Mouse (Mus musculus) E14TG2a.4 (cell line): ENCODE measurements around the gene Dnaaf2.

Source experiments
- CTCF ChIP-seq: conservative IDR thresholded peaks from 2 replicates; pipeline ENCODE4 v1.5.1; 2014; ENCODE audit warnings: low read length
- NANOG ChIP-seq: IDR thresholded peaks from 2 replicates; pipeline ENCODE4 v1.6.1; 2014; ENCODE audit warnings: borderline replicate concordance, low read length, mixed read lengths

DNA sequence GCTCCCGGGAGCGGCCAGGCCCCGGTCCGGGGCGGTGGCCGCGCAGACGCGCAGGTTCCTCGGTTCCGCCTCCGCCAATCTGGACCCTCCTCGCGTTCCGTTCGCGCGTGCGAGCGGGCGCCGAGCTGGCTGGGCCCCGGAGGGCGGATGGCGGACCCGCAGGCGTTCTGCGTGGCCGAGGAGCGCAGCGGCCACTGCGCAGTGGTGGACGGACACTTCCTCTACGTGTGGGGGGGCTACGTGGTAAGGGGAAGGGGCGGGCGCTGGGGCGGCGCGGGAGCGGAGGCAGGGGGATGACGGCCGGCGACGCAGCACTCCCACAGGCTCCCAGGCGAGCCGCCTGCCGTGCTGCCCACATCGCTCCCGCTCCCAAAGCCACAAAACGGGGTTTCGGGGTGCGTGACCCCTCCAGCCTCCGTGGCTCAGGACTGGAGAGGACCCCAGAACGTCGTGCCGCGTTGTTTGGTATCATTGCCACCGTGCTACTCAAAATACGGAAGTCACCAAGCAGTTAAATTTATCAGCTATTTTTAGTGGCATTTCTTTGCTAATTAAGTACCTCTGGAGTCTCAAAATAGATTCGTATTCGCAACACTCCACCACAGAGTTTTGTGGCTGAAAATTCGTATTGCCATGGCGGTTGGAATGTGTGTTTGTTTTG lies 43.7 kb upstream of the Dnaaf2 start:
- TF ChIP-seq CTCF, result no peak
- no peak for TF ChIP-seq NANOG
